Mouse (Mus musculus) urinary bladder, adult 18-20 months (tissue): ENCODE data around the gene Cenpn.

Source experiments
- DNase-seq, 2 experiments: peaks; one replicate each; pipeline ENCODE4 v3.0.0; 2022; ENCODE audit warnings: low spot score in 2 of 2, mixed read lengths in 2 of 2

Cenpn gene

DNA sequence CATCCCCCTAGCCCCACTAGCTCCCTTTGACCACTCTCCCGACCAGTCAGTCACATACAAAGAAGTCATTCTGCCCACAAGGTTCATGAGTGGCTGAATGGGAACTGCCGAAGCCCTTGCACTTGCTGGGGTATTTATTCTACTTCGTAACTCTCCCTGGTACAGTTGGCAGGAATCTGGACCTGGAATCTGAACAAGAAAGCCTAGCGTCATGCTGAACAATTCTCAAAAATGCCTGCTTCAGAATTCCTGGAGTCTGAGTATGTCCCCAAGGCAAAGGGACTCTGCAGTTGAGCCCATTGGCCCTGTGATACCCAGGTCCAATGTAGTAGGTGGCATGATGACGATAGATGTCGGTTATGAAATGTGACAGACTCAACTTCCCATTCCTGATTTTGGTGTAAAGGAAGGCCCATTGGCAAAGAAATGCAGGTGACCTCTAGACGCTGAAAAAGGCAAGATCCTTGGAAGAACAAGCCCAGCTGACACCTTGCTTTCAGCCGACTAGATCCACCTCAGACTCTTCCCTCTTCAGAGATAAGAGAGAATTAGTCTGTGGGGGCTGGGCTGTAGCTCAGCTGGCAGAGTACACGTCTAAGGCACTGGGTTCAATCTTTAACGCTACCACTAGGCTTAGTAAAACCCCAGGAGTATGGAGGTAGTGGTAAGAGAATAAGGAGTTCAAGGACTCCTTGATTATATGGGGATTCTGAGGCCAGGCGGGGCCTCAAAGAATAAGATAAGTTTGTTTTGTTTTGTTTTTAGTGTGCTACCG, 20.9 kb downstream of the Cenpn start:
- no peak for DNase-seq

DNA sequence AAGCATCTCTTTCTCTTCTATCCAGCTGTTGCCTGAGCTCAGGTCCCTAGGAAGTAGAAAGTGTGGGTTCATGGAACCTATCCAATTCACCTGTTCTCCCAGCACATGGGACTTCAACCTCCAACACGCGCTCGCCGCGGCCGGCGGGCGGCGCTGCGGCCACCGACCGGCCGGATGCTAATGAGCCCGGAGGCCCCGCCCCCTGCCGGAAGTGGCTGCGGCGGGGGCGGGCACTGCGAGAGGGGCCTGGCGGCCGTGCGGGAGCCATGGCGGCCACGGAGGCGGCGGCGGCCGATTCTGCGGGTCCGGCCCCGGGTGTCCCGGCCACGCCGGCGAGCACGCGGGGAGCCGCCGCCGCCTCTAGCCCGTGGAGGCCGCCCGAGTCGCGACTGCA, 21.6 kb downstream of the Cenpn start, which contains the start of gene Atmin:
Gene Atmin, plus strand, starts transcription at position 233 of the 394 bp plus-strand sequence.
- DNase-seq = peak; percentile 73 to 76

DNA sequence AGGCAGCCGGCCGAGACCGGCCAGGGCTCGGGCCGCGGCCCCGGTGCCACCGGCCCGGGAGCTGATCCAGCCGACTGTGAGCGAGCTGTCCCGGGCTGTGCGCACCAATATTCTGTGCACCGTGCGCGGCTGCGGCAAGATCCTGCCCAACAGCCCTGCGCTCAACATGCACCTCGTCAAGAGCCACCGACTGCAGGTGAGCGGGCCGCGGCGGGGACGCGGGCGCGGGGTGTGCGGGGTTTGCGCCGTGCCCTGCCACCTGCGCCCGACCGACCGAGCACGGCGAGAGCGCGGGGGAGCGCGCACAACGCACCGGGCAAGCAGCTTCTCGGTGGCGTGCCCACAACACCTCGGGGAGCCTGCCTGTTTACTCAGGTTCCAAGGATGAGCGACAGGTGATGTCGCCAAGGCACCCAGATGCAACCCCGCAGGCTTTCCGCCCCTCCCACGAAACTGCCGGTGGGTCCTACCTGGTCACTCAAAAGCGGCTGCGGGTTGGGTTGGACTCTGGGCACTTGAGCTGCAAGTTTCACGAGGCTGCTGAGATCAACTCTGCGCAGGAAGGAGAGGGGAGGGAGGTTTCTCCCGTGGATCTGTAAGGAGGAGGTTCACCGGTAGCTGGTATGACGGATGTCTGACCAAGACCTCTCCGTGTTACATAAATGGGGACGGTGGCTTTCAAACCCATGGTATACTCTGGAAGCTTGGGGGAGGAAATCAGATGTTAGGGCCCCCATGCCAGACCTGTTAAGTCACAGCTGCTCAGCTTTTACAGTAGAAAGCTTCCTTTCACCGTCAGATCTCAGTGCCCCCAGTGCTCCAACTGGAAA, 22.2 kb downstream of the Cenpn start:
- peak in 1 of 2 experiments; percentile 41 for DNase-seq

DNA sequence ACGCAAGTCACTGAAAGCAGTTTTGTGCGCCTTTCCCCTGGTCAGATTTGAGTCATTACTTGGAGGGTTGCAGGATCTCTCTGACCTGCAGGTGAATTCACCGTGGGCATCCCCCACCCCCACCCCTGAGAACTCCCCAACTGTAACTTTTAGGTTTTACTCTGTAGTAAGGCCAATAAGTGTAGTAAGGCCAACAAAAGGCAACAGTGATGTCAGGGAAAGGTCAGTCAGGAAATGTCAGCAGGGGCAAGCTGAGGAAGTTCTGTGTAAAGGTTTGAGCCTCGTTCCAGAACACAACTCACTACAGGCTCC, 22.8 kb downstream of the Cenpn start:
- DNase-seq = no peak

DNA sequence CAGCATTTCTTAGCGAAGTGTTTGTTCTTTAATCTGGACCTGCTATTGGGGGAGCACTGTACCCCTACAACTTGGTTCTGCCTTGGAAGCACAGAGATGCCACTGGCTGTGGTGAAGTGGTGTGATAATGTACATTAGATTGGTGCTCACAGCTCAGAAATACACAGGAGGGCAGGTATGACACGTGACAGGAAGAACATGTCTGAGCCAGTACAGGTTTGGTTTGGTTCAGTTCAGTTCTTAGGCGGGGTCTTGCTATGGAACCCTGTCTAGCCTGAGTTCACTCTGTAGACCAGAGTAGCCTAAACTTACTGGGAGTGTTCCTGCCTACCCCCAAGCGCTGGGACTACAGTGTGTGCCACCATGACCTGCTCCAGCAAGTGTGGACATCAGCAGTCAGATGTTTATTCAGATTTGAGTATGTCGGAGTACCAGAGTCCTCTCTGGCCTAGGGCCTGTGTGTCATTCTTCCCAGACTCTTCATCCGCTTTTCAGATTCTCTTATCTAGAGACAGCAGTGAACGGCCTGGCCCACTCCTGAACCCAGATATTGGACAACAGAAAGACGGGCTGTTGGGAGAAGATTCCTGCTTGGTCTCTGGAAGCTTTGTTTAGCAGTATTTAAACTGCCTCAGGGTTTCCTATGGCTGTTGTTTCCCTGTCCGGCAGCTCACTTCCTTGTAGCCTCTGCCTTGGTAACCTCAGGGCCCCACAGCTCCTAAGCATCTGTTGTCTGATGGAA, 23.8 kb downstream of the Cenpn start:
- DNase-seq = no peak

DNA sequence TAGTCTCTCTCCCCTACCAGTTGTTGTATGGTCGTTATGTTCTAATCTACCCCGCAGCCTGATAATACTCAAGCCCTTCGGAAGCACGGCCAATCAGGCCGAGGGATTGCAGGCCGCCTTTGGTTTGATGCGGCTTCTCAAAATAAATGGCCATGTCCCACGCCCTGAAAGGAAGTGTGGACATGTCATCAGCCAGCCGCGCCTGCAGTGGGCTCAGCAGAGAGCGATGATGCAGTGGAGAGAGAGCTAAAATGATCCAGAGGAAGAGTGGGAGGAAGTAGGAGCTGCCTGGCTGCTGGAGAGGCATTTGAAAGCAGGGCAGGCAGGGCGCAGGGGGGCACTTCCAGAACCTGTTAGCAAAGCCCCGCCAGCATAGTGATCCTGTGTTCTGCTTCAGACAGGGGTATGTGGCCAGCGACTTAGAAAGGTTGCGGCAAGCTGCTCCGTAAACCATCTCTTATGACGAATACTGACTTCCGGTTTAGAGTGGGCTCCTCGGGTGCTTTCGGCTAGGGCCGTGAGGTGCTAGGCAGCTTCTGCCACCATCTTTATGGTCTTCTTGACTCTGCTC, 24.8 kb downstream of the Cenpn start:
- DNase-seq = no peak

DNA sequence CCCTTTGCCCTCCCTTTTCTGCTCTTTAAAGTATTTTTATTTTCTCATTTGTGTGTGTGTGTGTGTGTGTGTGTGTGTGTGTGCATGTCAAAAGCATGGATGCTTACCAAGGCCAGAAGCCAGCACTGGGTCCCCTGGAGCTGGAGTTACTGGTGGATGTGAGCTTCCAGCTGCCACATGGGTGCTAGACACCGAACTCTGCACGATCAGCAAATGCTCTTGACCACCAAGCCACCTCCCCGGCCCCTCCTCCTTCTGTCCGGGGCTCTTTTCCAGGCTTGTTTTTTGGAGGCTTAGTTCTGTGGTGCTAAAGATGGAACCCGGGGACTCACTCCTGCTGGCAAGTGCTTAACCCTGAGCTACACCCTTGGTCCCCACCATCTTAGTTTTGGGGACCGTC, 25.3 kb downstream of the Cenpn start:
- no peak for DNase-seq

DNA sequence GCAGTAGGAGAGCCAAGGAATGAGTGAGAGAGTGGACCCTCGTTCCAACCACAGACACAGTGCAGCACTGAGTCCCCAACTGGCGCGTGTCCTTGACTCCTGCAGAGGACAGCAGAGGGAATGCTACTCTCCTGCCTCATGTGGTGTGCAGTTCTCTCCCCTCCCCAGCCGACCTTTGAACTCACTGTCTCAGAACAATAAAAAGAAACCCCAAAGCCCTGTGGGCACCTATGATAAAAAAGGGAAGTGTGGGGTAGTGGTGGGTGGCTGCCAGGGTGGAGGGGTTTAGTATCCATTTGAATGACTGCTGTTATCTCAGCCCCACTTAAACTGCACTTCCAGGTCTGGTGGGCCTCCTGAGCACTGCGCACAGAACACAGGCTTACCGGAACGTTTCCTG, 26.1 kb downstream of the Cenpn start:
- no peak for DNase-seq

DNA sequence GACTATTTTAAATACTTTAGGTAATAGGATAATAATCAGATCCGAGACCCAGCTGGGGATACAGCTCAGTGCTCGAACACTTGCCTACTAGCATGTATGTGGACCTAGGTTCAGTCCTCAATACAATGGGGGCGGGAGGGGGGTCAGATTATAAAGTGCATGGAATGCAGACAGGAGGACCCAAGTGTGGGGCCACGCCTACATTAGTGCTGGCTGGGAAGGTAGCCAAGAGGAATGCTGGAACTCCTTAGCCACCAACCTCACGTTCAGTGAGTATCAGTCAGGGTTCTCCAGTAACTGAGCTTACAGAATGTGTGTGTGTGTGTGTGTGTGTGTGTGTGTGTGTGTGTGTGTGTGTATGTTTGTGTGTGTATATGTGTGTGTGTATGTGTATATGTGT, 29.8 kb downstream of the Cenpn start:
- DNase-seq = no peak

DNA sequence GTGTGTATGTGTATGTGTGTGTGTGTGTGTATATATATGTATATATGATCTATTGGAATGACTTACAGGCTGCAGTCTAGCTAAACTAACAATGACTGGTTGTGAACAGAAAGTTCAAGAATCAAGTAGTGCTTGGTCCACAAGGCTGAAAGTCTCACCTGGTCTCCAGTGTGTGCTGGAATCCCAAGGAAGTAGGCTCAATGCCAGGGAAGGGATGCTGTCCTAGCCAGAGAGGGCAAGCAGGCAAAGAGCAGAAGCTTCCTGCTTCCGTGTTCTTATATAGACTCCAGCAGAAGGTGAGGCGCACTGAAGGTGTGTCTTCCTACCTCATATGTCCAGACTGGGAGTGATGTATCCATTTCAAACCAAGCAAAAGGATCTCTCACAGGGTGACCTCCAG, 30.2 kb downstream of the Cenpn start:
- DNase-seq = no peak

DNA sequence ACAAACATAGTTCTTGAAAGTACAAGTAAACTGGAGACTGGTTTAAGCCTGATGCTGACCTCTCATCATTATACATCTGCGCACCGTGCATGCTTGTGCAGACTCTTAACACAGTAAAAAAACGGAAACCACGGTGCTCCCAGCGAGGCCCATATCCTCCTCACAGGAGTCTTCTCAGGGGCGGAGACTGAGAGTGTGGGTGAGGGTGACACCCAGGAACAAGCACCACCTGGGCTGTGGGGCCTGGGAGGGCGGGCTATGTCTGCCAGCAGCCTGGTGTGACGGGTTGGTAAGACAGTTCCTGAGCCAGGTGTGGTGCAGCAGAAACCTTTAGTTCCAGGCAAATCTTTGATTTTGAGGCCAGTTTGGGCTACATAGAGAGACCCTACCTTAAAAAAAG, 30.9 kb downstream of the Cenpn start:
- DNase-seq = no peak

DNA sequence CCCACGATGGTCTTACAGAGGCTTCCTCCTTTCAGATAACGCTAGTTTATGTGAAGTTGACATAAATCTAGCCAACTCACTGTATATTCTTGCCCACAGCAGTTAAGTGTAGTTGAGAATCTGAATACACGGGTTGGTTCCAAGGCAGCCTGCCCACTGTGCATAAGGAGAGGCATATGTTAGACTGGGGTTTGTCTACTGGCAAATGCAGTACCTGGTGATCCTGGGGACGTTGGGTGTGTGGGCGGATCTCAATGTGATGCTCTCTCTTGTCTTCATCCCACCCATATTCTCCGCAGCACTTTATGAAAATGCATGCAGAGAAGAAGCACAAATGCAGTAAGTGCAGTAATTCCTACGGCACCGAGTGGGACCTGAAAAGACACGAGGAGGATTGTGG, 32.9 kb downstream of the Cenpn start:
- DNase-seq = no peak

DNA sequence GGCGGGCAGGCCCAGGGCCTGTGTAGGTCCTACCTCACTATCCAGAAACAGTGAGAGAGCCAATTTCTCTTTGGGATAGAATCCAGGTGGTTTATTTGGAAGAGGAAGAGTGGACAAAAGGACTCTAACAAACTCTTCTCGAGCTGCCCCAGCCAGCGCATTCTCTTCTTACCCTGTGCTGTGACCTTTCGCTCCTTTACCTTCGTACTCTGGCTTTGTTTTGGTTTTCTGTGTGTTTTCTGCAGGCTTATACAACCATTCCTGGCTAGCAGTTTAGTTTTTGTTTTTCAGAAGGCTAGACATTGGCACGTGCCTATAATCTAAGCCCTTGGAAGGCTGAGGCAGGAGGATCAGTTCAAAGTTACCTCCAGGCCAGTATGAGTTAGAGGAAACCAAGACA, 48.0 kb downstream of the Cenpn start:
- no peak for DNase-seq

DNA sequence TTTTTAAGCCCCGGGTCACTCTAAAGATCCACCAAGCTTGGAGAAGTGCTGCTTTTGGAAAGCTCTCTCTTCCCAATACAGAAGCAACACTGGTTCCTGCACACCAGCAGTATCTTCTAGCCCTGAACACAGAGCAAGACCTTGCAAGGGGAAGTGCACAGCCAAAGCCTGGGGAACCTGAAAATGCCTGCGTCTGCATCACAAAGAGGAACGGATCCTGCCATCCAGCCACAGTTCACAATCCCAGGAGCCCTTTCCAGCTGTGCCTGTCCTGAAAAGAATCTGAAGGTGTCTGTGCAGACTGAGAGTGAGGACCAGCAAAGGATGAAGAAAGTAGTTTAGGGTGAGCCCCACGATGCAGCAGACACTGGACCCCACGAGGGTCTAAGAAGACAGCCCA, 53.5 kb downstream of the Cenpn start:
- no peak for DNase-seq

DNA sequence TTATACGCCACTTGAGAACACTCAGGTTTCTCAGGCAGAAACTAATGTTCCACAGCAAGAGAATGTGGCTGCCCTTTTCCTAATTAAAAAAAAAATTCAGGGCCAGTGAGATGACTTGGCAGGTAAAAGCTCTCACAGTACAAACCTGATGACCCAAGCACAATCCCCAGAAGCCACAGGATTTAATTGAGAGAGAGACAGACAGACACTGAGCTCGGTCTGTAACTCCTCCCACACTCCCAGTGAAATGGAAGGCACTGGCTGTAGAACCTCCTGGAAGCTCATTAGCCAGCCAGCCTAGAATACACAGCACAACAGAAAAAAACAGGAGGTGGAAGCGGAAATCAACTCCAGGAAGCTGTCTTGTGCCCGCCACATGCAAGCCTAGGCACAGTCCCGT, 54.1 kb downstream of the Cenpn start:
- no peak for DNase-seq

DNA sequence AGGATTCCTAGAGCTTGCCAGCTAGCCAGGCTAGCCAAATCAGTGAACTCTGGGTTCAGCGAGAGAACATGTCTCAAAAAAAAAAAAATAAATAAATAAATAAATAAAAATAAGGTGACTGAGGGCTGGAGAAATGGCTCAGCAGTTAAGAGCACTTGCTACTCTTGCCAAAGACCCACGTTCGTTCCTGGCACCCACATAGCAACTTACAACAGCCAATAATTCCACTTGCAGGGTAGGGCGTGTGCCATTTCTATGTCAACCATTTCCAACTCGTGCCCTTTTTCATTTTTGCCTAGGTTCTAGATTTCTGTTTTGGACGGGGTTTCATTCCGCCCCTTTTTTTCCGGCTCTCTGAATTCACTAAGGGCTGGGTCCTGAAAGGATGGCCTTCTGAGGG, 56.5 kb downstream of the Cenpn start:
- no peak for DNase-seq

DNA sequence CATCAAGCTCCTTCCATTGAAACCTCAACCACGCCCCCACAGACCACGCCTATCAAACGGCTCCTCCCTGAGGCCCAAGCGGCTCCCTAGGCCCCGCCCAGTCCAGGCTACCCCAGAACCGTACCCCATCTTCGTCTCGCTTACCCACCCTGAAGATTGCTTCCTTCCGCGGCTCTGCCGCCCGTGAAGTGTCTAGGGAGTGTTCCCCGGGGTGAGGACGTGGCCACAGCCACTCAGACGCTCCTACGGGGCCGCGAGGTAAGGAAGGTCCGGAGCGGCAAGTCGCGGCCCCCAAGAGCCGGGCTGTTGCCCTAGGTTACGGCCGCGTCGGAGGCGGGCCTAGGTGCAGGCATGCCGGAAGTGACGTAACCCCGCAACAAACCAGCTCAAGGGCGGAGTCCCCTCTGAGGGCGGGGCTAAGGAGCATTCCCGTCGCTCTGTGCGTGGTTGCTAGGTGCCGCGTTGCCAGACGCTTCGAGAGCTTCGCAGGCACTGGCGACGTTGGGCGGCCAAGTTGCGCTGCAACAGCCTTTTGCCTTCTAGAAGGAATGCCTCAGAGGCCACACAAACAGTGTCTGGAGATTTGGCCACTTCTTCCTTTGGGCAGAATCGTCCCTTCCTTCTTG, 57.2 kb downstream of the Cenpn start, which contains the start of gene 1700030J22Rik:
Gene 1700030J22Rik, minus strand, starts transcription at position 329 of the 626 bp plus-strand sequence.
- peak; percentile 96 to 99 for DNase-seq

DNA sequence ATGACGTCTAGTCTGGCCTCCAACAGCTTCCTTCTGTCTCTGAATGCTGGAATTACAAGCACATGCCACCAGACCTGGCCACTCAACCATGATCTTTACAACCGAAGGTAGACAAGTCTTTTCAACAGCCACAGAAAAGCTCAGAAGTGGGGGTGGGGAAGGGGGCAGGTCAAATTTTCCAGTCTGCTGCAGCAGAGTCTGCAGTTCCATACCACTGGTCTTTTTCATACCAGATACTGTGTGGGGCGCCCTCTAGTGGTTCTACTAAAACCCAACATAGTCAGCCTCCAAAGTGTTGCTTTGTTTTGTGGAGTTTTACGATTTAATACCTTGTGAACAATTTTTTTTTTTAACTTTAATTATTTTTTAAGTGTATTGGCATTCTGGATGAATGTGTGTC, 58.6 kb downstream of the Cenpn start:
- DNase-seq = peak; percentile 12 to 13

DNA sequence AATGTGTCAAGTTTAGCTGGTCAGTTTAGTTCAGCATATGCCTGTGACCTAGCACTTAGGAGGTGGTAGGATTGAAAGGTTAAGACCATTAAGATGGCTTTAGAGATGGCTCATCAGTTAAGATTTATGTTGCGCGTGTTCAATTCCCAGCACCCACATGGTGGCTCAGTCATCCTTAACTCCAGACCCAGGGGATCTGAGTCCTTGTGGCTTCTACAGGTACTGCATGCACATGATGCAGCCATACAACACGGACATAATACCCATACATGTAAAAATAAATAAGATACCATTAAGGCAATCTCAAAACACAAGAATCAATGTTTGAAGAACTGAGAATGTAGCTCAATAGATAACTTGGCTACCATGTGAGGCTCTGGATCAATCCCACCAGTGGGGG, 68.3 kb downstream of the Cenpn start:
- DNase-seq = no peak
